Mouse (Mus musculus) bone marrow macrophage, adult 2 months (primary cell): ENCODE data around the gene Pecam1.

Experiments
- CTCF ChIP-seq: IDR thresholded peaks from 2 replicates; pipeline ENCODE4 v1.5.1; 2012; ENCODE audit warnings: low read depth, mild to moderate bottlenecking, low read length, moderate library complexity
- POLR2A ChIP-seq: IDR thresholded peaks from 2 replicates; pipeline ENCODE4 v1.6.1; 2012; ENCODE audit warnings: mild to moderate bottlenecking, low read depth, low read length, borderline replicate concordance

DNA sequence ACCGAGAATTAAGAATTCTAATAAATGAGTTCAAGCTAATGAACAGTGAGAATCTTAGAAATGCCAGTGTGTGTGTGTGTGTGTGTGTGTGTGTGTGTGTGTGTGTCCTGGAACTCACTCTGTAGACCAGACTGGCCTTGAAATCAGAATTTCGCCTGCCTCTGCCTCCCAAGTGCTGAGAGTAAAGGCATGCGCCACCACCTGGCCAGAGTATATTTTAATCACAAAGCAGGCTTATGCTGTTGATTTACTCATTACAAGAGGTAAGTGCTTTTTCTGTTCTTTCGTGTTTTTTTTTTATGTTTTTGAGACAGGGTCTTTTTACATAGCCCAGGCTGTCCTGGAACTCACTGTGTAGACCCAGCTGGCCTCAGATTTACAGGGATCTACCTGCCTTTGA lies 43.4 kb upstream of the Pecam1 start:
- TF ChIP-seq POLR2A (no peak), CTCF (no peak)
